In the genomic region with DNA sequence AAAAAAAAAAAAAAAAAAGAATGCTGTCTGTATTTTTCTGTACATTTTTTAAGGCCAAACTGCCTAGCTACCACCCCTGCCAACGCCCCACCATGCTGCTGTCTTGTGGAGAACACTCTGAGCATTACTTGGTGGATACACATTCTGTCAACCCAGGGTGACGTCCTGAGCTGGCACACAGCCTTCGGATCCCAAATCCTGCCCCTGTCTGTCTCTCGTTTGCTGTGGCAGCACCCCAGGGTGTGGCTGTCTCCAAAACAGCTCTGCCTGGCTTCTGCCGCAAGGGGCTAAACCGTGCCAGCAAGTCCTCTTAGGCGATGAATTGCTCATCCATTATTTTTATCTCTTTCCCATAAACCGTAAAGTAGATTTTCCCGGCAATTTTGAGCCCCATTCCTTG, we compare ENCODE assay signal across 8 mouse cellular contexts. TPM values are rescaled to one million over a fixed set of nuclear protein-coding genes. Genes with fewer than 3 reads are reported as not detected.
DNase-seq lines count a peak whose midpoint lies in the region; ATAC-seq and TF ChIP-seq lines count a peak whose summit lies in the region.

No protein-coding gene starts in this region.

- no peaks in the 10 kb centered on the region for H3K36me3 ChIP-seq in stomach, postnatal 0 days (ENCODE audit: control insufficient read depth, insufficient read depth, low read length)
- no peaks in the 10 kb centered on the region for H3K36me3 ChIP-seq in thymus, adult 2 months (ENCODE audit: control insufficient read depth, insufficient read depth, low read length)

- DNase-seq in adrenal gland, postnatal 10 days, result peak; percentile 21
- no peak for DNase-seq in adrenal gland, adult 8-10 months
- DNase-seq in ovary, postnatal 14 days (ENCODE audit: low spot score), result peak; percentile 18
- DNase-seq in ovary, adult 18-20 months (ENCODE audit: low spot score), result no peak
- DNase-seq in left cerebral cortex, postnatal 14 days (ENCODE audit: low spot score in 2 of 2), result peak; percentile 26 to 54
- DNase-seq in stomach, postnatal 0 days (ENCODE audit: low spot score), result peak; percentile 25
- no peak for DNase-seq in c-Kit-positive CD71-positive TER-119-positive erythroid progenitor cells, embryonic 14.5 days (ENCODE audit: low spot score)
- DNase-seq in thymus, adult 2 months, result no peak

- no peaks in the 10 kb centered on the region for H3K27me3 ChIP-seq in stomach, postnatal 0 days (ENCODE audit: control insufficient read depth, insufficient read depth, low read length)
- no peaks in the 10 kb centered on the region; the same call in 1 of the 2 replicates for H3K27me3 ChIP-seq in thymus, adult 2 months (ENCODE audit: control insufficient read depth, insufficient read depth, low read length)

- no peak for ATAC-seq in stomach, postnatal 0 days (ENCODE audit: low FRiP score, low TSS enrichment)

- peak overlapping the region; percentile 51 for H3K4me2 ChIP-seq in stomach, postnatal 0 days (replicated peaks; ENCODE audit: low read depth)

- no peak for TF ChIP-seq CTCF in stomach, postnatal 0 days (IDR thresholded peaks at IDR 0.05; ENCODE audit: low read depth)
- TF ChIP-seq CTCF in thymus, adult 2 months (IDR thresholded peaks at IDR 0.05; ENCODE audit: borderline replicate concordance, control insufficient read depth, extremely low read depth, insufficient read depth, low read length, poor library complexity), result no peak

- no peak overlapping the region for H3K4me3 ChIP-seq in stomach, postnatal 0 days (ENCODE audit: low read depth, low read length)
- H3K4me3 ChIP-seq in thymus, adult 2 months (ENCODE audit: control insufficient read depth, insufficient read depth, low read length), result no peak overlapping the region

- no peak overlapping the region for H3K27ac ChIP-seq in stomach, postnatal 0 days (replicated peaks)
- no peak overlapping the region for H3K27ac ChIP-seq in thymus, adult 2 months (ENCODE audit: control insufficient read depth, insufficient read depth, low read length)

- no peak overlapping the region; the same call in 1 of the 2 replicates for H3K9ac ChIP-seq in stomach, postnatal 0 days (ENCODE audit: low read length)

- TF ChIP-seq EP300 in stomach, postnatal 0 days (optimal IDR thresholded peaks at IDR 0.05), result no peak

- no peak for TF ChIP-seq POLR2A in thymus, adult 2 months (IDR thresholded peaks at IDR 0.05; ENCODE audit: control insufficient read depth, extremely low read depth, insufficient read depth, low read length, poor library complexity)

- H3K9me3 ChIP-seq in stomach, postnatal 0 days (ENCODE audit: control insufficient read depth, low read length), result no peaks in the 10 kb centered on the region

- no peaks in the 10 kb centered on the region for H3K4me1 ChIP-seq in stomach, postnatal 0 days (replicated peaks; ENCODE audit: control insufficient read depth, insufficient read depth)
- H3K4me1 ChIP-seq in thymus, adult 2 months (replicated peaks; ENCODE audit: control insufficient read depth, insufficient read depth, low read length), result peaks cover 4% of the 10 kb centered on the region; the same call in 1 of the 2 replicates

- intact Hi-C loops in left cerebral cortex, postnatal 14 days (cut with DNase I), result loop anchor here (10.0 kb wide), 2 partner anchors 148 to 498 kb away; no protein-coding TSS in a partner anchor

- 35% methylated on average over 9 of the region's 9 CpGs for WGBS in stomach, postnatal 0 days
- 84% methylated on average over 9 of the region's 9 CpGs for WGBS in thymus, adult 2 months

RNA-seq across cellular contexts. Expression of a gene that starts 29.7 kb away (rescaled TPM):
- total RNA-seq in adrenal gland, postnatal 10 days (2021), result 1 to 10 TPM; 2.3 to 2.6 TPM
- 1 to 10 TPM; 3.1 to 4.7 (median 3.7) TPM for total RNA-seq in adrenal gland, adult 8-10 months (2022)
- 10 to 100 TPM; 34.8 to 35.5 TPM for total RNA-seq in left cerebral cortex, postnatal 14 days (2021)
- polyA plus RNA-seq in stomach, postnatal 0 days (2015; fragmentation: Nextera tagmentation; extraction: Ambion mirVana), result 1.4 and 1.8 TPM in 2 replicates
- polyA plus RNA-seq in thymus, adult 2 months (2012; rRNA removed), result 0.92 and 1.4 TPM in 2 replicates

RNA-seq across cellular contexts. Expression of a gene that starts 51.8 kb away (rescaled TPM):
- 10 to 100 TPM; 40.7 to 51.1 TPM for total RNA-seq in adrenal gland, postnatal 10 days (2021)
- 10 to 100 TPM; 37.5 to 62.0 (median 48.1) TPM for total RNA-seq in adrenal gland, adult 8-10 months (2022)
- 10 to 100 TPM; 10.9 to 12.3 TPM for total RNA-seq in left cerebral cortex, postnatal 14 days (2021)
- 17.3 and 18.6 TPM in 2 replicates for polyA plus RNA-seq in stomach, postnatal 0 days (2015; fragmentation: Nextera tagmentation; extraction: Ambion mirVana)
- 2.3 and 2.9 TPM in 2 replicates for polyA plus RNA-seq in thymus, adult 2 months (2012; rRNA removed)

RNA-seq across cellular contexts. Expression of a gene that starts 54.6 kb away (rescaled TPM):
- total RNA-seq in adrenal gland, postnatal 10 days (2021), result 10 to 100 TPM; 19.6 to 25.1 TPM
- 10 to 100 TPM; 16.1 to 24.9 (median 22.2) TPM for total RNA-seq in adrenal gland, adult 8-10 months (2022)
- total RNA-seq in left cerebral cortex, postnatal 14 days (2021), result 10 to 100 TPM; 71.7 to 75.8 TPM
- polyA plus RNA-seq in stomach, postnatal 0 days (2015; fragmentation: Nextera tagmentation; extraction: Ambion mirVana), result 10.2 and 10.5 TPM in 2 replicates
- 0.64 and 1.1 TPM in 2 replicates for polyA plus RNA-seq in thymus, adult 2 months (2012; rRNA removed)

Comparison
In these comparisons a context has a peak if more than half of its experiments do, and no peak if none do; other contexts are left out.
1. DNase-seq: peak in adrenal gland, postnatal 10 days (single experiment), ovary, postnatal 14 days (single experiment), left cerebral cortex, postnatal 14 days (2 of 2) and stomach, postnatal 0 days (single experiment); none in adrenal gland, adult 8-10 months (single experiment), ovary, adult 18-20 months (single experiment), c-Kit-positive CD71-positive TER-119-positive erythroid progenitor cells, embryonic 14.5 days (single experiment) and thymus, adult 2 months (single experiment).
2. RNA of a gene that starts 29.7 kb away (total RNA-seq): 34.8 to 35.5 TPM in left cerebral cortex, postnatal 14 days; 3.1 to 4.7 TPM in adrenal gland, adult 8-10 months and 2.3 to 2.6 TPM in adrenal gland, postnatal 10 days; every median in the first group is over 4 times any median in the second.